Mouse (Mus musculus) hindbrain, postnatal 0 days (tissue): ENCODE measurements around the gene Zfp536. TPM values are rescaled to one million over a fixed set of nuclear protein-coding genes. Genes with fewer than 3 reads are reported as not detected.

Experiments
- ATAC-seq: fragments of 200-750 bp; cut with Nextera tagmentation; 2 replicates; pipeline ENCODE4 v1.8.0; 2017; ENCODE audit warnings: mild to moderate bottlenecking, moderate TSS enrichment, moderate library complexity
- DNase-seq: peaks from one replicate; pipeline ENCODE4 v3.0.0-alpha.2; 2015; ENCODE audit warnings: low spot score
- H3K27ac ChIP-seq: fragments of 300-500 bp; sonication (generic); 2 replicates; pipeline ENCODE4 v1.5.1; 2014; ENCODE audit warnings: mild to moderate bottlenecking
- H3K27me3 ChIP-seq: fragments of 300-500 bp; sonication (generic); 2 replicates; pipeline ENCODE4 v1.6.1; 2014; ENCODE audit warnings: low read length, mixed read lengths; ENCODE audit not compliant: insufficient read depth
- H3K36me3 ChIP-seq: fragments of 300-500 bp; sonication (generic); 2 replicates; pipeline ENCODE4 v1.6.1; 2014; ENCODE audit warnings: low read length, mixed read lengths; ENCODE audit not compliant: insufficient read depth
- H3K4me1 ChIP-seq: fragments of 300-500 bp; sonication (generic); 2 replicates; pipeline ENCODE4 v1.6.1; 2014; ENCODE audit warnings: antibody characterized with exemption, low read length, mixed read lengths; ENCODE audit not compliant: insufficient read depth
- H3K4me2 ChIP-seq: fragments of 300-500 bp; sonication (generic); 2 replicates; pipeline ENCODE4 v1.6.1; 2014; ENCODE audit warnings: low read depth, mild to moderate bottlenecking, low read length, moderate library complexity, mixed read lengths
- H3K4me3 ChIP-seq: fragments of 300-500 bp; sonication (generic); 2 replicates; pipeline ENCODE4 v1.5.1; 2014; ENCODE audit warnings: low read length
- H3K9ac ChIP-seq: fragments of 300-500 bp; sonication (generic); replicated peaks from 2 replicates; pipeline ENCODE4 v1.6.1; 2014; ENCODE audit warnings: mild to moderate bottlenecking, low read length, moderate library complexity, mixed read lengths
- H3K9me3 ChIP-seq: fragments of 300-500 bp; sonication (generic); 2 replicates; pipeline ENCODE4 v1.6.1; 2016; ENCODE audit warnings: low read length, mixed read lengths
- CTCF ChIP-seq: IDR thresholded peaks from 2 replicates; pipeline ENCODE4 v1.5.1; 2016; ENCODE audit warnings: antibody characterized with exemption, control low read depth, low read depth
- WGBS: fragments of 180-500 bp; shearing (Covaris S2); extraction: QIAGEN DNeasy Blood & Tissue Kit; methylation state at CpG from one replicate; pipeline ENCODE4 v1.1.7; 2014; 5-methylcytosine and 5-hydroxymethylcytosine counted together
- polyA plus RNA-seq: library from polyadenylated mRNA; unstranded; fragments of >200 nt; fragmentation: Nextera tagmentation; extraction: Ambion mirVana; gene quantifications from 2 replicates; pipeline ENCODE4 v1.2.1, GENCODE M21; 2015
- total RNA-seq: library from RNA; depleted of rRNA; stranded (reverse); fragments of >200 nt; gene quantifications from 2 replicates; pipeline ENCODE4 v1.2.3, GENCODE M21; 2014; rRNA removed

Gene Zfp536
- total and polyA plus RNA-seq, 2 experiments from 2014 or later, result 32.6 to 74.1 TPM

DNA sequence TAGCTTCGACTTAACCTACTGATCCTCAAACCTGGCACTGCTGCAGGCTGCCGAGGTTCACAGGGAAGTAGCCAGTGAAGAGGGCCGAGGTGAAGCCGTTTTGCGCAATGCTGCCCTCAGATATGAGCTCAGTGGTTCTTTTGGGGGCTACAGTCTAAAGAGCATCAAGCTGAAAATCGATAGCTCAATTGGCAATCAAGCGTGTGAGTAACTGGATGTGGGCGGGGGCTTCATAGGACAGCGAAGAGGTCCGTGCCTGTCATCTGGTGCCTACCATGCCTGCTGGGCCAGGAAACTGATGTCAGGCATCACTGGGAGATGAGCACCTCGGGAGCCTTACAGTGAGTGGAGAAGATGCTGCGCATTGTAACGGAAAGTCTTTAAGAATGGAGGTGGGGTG is 333.5 kb downstream of the Zfp536 start:
- Histone ChIP-seq H3K4me3 (no peak overlapping the region), H3K4me1 (no peaks in the 10 kb centered on the region), H3K9ac (no peak overlapping the region), H3K27ac (no peak overlapping the region), H3K9me3 (no peaks in the 10 kb centered on the region), H3K36me3 (no peaks in the 10 kb centered on the region), H3K4me2 (no peak overlapping the region), H3K27me3 (no peaks in the 10 kb centered on the region)
- ATAC-seq (0 out of 2 replicates have a peak, but pooled peaks have one; percentile 12), DNase-seq (no peak)
- no peak for TF ChIP-seq CTCF
- WGBS, result 70% methylated on average over 13 of the region's 13 CpGs

GRCm38 (mm10) chr7:37439117-37439844 is 334.2 kb downstream of the Zfp536 start:
- H3K4me1 ChIP-seq, result no peaks in the 10 kb centered on the region
- H3K9ac ChIP-seq, result no peak overlapping the region
- H3K27me3 ChIP-seq, result no peaks in the 10 kb centered on the region
- ATAC-seq (peak; percentile 83), DNase-seq (peak; percentile 58)
- WGBS, result 45% methylated on average over 16 of the region's 16 CpGs
- H3K27ac ChIP-seq, result no peak overlapping the region
- no peak overlapping the region for H3K4me2 ChIP-seq
- H3K36me3 ChIP-seq, result no peaks in the 10 kb centered on the region
- TF ChIP-seq CTCF, result no peak; the same call in 1 of the 2 replicates
- H3K9me3 ChIP-seq, result no peaks in the 10 kb centered on the region
- H3K4me3 ChIP-seq, result no peak overlapping the region

GRCm38 (mm10) chr7:37437887-37438286 is 335.6 kb downstream of the Zfp536 start:
- Histone ChIP-seq H3K4me2 (no peak overlapping the region), H3K4me1 (no peaks in the 10 kb centered on the region), H3K27me3 (no peaks in the 10 kb centered on the region), H3K4me3 (no peak overlapping the region), H3K9ac (no peak overlapping the region), H3K9me3 (no peaks in the 10 kb centered on the region), H3K36me3 (no peaks in the 10 kb centered on the region), H3K27ac (no peak overlapping the region)
- WGBS, result 91% methylated on average over 3 of the region's 3 CpGs
- DNase-seq, result no peak
- no peak for TF ChIP-seq CTCF
- no peak for ATAC-seq

DNA sequence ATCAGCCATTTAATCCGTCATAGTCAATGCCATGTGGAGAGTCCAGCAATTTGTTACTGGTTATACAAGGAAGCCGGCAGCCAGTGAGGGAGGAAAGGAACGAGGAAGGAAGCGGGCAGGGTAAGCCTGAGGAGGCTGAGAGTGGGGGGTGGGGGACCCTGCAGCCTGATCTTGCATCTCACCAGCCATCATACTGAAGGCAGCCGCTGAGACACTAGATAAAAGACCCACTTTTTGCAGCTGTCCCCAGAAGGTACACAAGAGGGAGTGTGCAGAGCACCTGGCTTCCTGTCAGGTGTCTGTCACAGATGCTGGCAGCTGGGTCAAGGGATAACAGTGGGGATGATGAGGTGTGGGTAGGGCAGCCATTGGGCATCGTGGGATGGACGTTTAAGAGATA is 340.3 kb downstream of the Zfp536 start:
- H3K4me1 ChIP-seq, result no peaks in the 10 kb centered on the region
- H3K27me3 ChIP-seq, result no peaks in the 10 kb centered on the region
- ATAC-seq (no peak), DNase-seq (no peak)
- 58% methylated on average over 7 of the region's 7 CpGs for WGBS
- H3K9ac ChIP-seq, result no peak overlapping the region
- no peak overlapping the region for H3K4me2 ChIP-seq
- TF ChIP-seq CTCF, result no peak
- no peak overlapping the region for H3K27ac ChIP-seq
- H3K4me3 ChIP-seq, result no peak overlapping the region
- H3K9me3 ChIP-seq, result no peaks in the 10 kb centered on the region
- H3K36me3 ChIP-seq, result no peaks in the 10 kb centered on the region

DNA sequence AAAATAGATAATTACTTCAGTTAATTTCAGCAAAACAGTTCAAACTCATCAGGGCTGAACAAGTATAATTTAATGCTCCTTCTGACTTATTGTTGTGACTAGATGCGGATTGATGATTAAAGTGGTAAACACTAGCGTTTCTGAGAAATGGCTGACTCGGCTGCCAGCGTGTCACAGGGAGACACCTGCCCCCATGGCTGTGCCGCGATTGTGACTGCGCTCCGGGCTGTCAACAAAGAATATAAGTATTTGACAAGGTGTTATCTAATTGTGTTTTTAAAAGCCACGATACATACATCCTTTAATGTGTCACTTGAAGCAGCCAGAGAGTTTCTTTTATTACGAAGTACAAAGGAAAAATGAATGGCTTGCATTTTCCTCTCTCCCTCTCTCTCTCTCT is 342.0 kb downstream of the Zfp536 start:
- Histone ChIP-seq H3K27ac (no peak overlapping the region), H3K4me3 (no peak overlapping the region), H3K4me2 (no peak overlapping the region), H3K9ac (no peak overlapping the region), H3K9me3 (no peaks in the 10 kb centered on the region), H3K27me3 (no peaks in the 10 kb centered on the region), H3K36me3 (no peaks in the 10 kb centered on the region), H3K4me1 (no peaks in the 10 kb centered on the region)
- DNase-seq (no peak), ATAC-seq (no peak)
- WGBS, result 65% methylated on average over 10 of the region's 10 CpGs
- no peak for TF ChIP-seq CTCF

DNA sequence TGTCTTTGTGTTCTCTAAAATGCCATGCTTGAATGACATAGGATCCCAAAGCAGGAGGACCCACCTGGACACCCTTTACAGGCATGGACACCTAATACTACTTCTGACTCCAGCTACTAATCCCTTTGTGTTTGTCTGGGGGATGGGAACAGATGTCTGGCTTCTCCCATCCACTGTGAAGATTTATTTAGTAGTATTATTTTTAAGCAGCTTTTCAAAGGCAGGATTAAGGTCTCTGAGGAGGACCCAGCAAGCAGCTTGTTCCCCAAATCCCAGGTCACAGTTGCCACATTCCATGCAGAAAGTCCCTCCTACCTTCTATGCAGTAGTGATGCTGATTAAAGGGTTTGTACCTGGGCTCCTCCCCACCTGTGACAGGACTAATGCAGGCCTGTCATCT is 347.4 kb downstream of the Zfp536 start:
- no peak for DNase-seq
- no peaks in the 10 kb centered on the region for H3K9me3 ChIP-seq
- H3K4me1 ChIP-seq, result no peaks in the 10 kb centered on the region
- no peak overlapping the region for H3K4me2 ChIP-seq
- H3K27ac ChIP-seq, result no peak overlapping the region
- no peaks in the 10 kb centered on the region for H3K36me3 ChIP-seq
- no peak overlapping the region for H3K9ac ChIP-seq
- no peak for ATAC-seq
- H3K27me3 ChIP-seq, result no peaks in the 10 kb centered on the region
- H3K4me3 ChIP-seq, result no peak overlapping the region
- no peak for TF ChIP-seq CTCF

DNA sequence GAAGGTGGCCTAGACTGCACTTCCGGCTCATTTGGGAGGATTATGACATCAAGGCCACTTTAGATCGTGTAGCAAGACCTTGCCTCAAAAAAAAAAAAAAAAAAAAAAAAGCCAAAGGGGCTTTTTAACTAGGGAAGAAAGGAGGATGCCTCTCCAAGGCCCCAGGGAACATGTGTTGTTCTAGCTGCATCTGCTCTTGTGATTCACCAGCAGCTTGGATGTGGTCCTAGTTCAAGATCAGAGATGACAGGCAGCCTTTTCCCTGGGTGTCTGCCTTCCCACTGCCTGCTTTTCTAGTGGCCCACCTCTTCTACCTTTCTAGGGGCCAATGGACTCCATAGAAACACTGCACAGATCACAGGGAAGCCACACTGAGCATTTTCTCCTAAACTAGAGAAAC is 350.5 kb downstream of the Zfp536 start:
- Histone ChIP-seq H3K36me3 (no peaks in the 10 kb centered on the region), H3K9ac (no peak overlapping the region), H3K4me3 (no peak overlapping the region), H3K4me1 (no peaks in the 10 kb centered on the region), H3K27me3 (no peaks in the 10 kb centered on the region), H3K27ac (no peak overlapping the region), H3K9me3 (no peaks in the 10 kb centered on the region), H3K4me2 (no peak overlapping the region)
- 34% methylated on average over 2 of the region's 2 CpGs for WGBS
- ATAC-seq (no peak), DNase-seq (no peak)
- no peak for TF ChIP-seq CTCF

Other genes with a start within 250 kb of the Zfp536 start
- gene Uri1, start 249.9 kb upstream of the Zfp536 start, total RNA-seq, result 28.0 and 29.1 TPM in 2 replicates
- gene Uri1, start 249.9 kb upstream of the Zfp536 start, polyA plus RNA-seq, result 37.2 and 38.3 TPM in 2 replicates